Mouse (Mus musculus): Measurements from ENCODE around the gene Chmp2b.

Gene Chmp2b

DNA sequence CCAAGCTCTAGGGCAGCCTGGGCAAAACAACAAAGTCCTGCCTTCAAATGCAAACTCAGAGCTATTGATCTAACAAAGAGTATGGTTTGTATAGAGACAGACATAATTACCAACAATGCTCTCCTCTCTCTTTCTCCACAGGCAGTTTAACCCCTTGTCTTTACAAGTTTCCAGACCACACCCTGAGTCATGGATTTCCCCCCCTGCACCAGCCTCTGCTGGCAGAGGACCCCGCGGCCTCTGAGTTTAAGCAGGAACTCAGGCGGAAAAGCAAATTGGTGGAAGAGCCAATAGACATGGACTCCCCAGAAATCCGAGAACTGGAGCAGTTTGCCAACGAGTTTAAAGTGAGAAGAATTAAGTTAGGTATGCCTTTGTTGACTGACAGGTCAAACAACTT is 32.9 kb downstream of the Chmp2b start:
- no peak for DNase-seq (ENCODE audit: extremely low read depth, low read depth, low spot score)

DNA sequence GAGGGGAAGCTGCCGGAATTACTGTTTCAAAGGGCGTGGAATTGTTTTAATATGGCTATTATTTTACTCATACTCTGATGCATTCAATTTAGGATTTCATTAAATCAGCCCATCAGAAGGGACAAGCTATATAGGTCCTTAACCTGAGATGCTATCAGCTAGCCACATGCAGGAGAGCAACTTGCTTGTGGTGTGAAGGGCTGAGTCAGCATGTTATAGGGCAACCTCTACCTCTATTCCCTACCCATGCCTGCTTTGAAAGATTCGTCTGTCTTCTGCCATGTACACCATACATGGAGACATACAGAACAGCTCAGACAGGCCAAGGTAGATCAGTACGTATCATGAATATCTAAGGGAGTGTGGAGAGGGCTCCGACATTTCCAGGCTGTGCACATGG is 35.8 kb downstream of the Chmp2b start:
- DNase-seq (ENCODE audit: extremely low read depth, low read depth, low spot score): no peak

DNA sequence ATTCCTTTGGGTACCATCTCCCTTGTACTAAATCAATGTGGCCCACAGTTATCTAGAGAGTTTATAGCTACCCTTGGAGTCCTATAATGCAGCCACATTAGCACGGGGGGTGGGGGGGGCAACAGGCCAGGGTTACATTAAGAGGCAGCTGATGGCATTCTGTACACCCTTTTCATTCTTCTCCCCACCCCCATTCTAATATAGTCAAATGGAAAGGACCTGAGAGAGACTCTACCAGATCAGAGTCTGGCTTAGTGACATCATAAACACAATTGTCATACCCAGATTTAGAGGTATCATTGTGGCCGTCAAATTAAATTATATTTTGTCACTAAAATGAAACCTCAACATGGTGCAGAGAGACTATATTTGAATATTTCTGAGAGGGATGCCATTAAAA is 36.5 kb downstream of the Chmp2b start:
- no peak for DNase-seq (ENCODE audit: extremely low read depth, low read depth, low spot score)

DNA sequence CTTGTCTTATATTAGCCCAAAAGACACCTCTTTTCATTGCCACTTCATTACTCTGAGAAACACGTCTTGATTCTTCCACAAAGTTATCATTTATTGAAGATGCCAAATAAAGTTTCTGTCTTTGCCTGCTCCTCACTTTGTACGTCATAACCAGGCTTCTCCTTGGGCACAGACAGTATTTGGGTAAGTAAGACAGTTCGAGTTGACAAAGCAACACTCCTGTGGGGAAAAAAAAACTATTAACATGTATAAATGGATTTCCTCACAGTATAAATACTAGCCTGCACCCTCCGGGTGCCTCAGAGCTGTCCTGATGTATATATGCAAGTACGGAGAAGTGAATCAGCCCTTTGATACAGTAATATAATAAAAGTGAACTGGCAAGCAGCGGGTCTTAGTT is 42.3 kb downstream of the Chmp2b start, which contains the start of gene Pou1f1:
TSS of gene Pou1f1 (plus strand) at position 301 of the 400 bp plus-strand sequence.
- DNase-seq (ENCODE audit: extremely low read depth, low read depth, low spot score): no peak

DNA sequence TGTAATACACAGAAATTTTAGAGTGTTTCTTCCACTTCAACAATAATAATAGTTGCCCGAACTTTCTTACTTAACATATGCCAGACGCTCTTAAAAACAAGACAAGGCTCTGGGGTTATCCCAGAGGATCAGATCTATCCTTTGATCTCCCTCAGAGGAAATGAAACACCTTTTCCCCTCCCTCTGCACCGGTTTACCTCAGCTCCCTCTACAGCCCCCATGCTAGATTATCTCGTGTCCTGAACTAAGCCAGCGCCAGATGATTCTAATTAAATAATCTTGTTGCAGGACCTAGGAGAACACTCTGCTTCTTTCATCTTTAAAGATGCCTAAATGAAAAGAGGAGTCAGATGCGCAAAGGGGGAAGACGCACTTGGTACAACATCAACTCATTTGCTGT is 48.3 kb downstream of the Chmp2b start:
- no peak for DNase-seq (ENCODE audit: extremely low read depth, low read depth, low spot score)

DNA sequence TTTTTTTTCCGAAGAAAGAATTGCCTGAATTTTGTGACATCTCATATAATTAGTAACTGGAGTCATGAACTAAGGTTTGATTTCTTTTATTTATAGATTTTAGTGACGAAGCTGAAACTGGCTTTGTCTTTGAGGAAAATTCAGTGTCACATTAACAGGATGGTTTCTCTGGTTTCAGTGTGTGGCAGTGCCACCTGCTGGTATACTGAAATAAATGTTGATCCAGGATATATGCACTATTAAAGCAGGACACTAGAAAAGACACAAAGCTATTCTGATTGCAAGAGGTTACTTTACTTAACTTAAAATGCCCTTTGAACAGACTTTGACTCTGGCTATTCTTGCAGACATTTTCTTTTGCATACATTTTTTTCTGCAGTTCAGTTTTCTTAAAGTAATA is 65.5 kb downstream of the Chmp2b start:
- DNase-seq (ENCODE audit: extremely low read depth, low read depth, low spot score): no peak

DNA sequence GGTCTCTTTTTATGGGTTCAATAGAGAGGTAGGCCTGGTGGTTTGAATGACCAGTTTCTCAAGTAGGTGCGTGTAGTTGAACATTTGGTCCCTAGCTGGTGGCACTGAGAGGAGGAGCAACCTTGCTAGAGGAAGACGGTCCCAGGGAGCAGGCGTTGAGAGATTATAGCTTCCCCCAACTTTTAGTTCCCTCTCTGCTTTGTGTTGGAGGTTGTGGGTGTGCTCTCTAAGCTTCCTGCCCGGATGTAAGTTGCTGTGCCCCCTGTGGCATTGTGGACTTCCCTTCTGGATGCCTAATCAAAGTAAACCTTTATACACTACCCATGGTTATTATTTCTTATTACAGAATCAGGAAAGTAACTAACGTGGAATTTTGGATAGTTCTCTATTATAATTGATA is 66.5 kb downstream of the Chmp2b start:
- no peak for DNase-seq (ENCODE audit: extremely low read depth, low read depth, low spot score)

Measured in fat pad, adult 2 months (tissue).